Mouse (Mus musculus) left cerebral cortex, postnatal 25 days (tissue): ENCODE results near the gene Mthfd1l. TPM values are rescaled to one million over a fixed set of nuclear protein-coding genes. Genes with fewer than 3 reads are reported as not detected.

Experiments used
- DNase-seq, 2 experiments: peaks; one replicate each; pipeline ENCODE4 v3.0.0; 2022; ENCODE audit warnings: low spot score in 2 of 2, mixed read lengths in 1 of 2
- intact Hi-C: fragments of 180-260 bp; cut with DNase I; formaldehyde crosslinking; loops from one replicate; pipeline ENCODE4 v1.15.1; 2025
- total RNA-seq, 2 experiments: library from RNA; stranded (reverse); gene quantifications; 2 replicates each; pipeline ENCODE4 v1.2.3; 2021

The Mthfd1l gene
- total RNA-seq, 2 experiments from 2014 or later = 9.2 to 11.2 TPM

- intact Hi-C loops = no loop called here
- no peak for DNase-seq
These were observed 60.8 kb downstream of the Mthfd1l start for GRCm38 (mm10) chr10:4033761-4034160.

- no peak for DNase-seq
- intact Hi-C loops = loop anchor here (2.0 kb wide), 1 partner anchor 296 kb away; no protein-coding TSS in a partner anchor
These were observed 63.6 kb downstream of the Mthfd1l start for GRCm38 (mm10) chr10:4036476-4036875.

- intact Hi-C loops = loop anchor here (2.0 kb wide), 1 partner anchor 296 kb away; no protein-coding TSS in a partner anchor
These were observed 64.1 kb downstream of the Mthfd1l start for GRCm38 (mm10) chr10:4037066-4037465.

GRCm38 (mm10) chr10:4038576-4038975 is 65.7 kb downstream of the Mthfd1l start:
- no peak for DNase-seq
- intact Hi-C loops = no loop called here

More at GRCm38 (mm10) chr10:4037066-4037465, 64.1 kb downstream of the Mthfd1l start:
- peak; percentile 9 to 33 for DNase-seq

GRCm38 (mm10) chr10:4041691-4042090 is 68.8 kb downstream of the Mthfd1l start:
- intact Hi-C loops = no loop called here
- DNase-seq = peak; percentile 36 to 44

GRCm38 (mm10) chr10:4044421-4044820 is 71.5 kb downstream of the Mthfd1l start:
- DNase-seq = no peak
- intact Hi-C loops = no loop called here

- DNase-seq = no peak
- intact Hi-C loops = no loop called here
These were observed 73.6 kb downstream of the Mthfd1l start for GRCm38 (mm10) chr10:4046496-4046895.

GRCm38 (mm10) chr10:4047666-4048065 is 74.7 kb downstream of the Mthfd1l start:
- intact Hi-C loops = no loop called here
- DNase-seq = no peak

GRCm38 (mm10) chr10:4050236-4050635 is 77.3 kb downstream of the Mthfd1l start:
- intact Hi-C loops = no loop called here
- no peak for DNase-seq

- no peak for DNase-seq
- intact Hi-C loops = no loop called here
These were observed 79.8 kb downstream of the Mthfd1l start for GRCm38 (mm10) chr10:4052711-4053110.

- peak in 1 of 2 experiments; percentile 6 for DNase-seq
- intact Hi-C loops = no loop called here
These were observed 80.6 kb downstream of the Mthfd1l start for GRCm38 (mm10) chr10:4053278-4054061.

- DNase-seq = no peak
- intact Hi-C loops = no loop called here
These were observed 81.7 kb downstream of the Mthfd1l start for GRCm38 (mm10) chr10:4054589-4054988.

- DNase-seq = no peak
- intact Hi-C loops = no loop called here
These were observed 84.5 kb downstream of the Mthfd1l start for GRCm38 (mm10) chr10:4057397-4057796.

- intact Hi-C loops = no loop called here
- DNase-seq = no peak
These were observed 84.9 kb downstream of the Mthfd1l start for GRCm38 (mm10) chr10:4057832-4058231.

GRCm38 (mm10) chr10:4061071-4061987 is 88.4 kb downstream of the Mthfd1l start:
- DNase-seq = no peak
- intact Hi-C loops = no loop called here

- intact Hi-C loops = no loop called here
- DNase-seq = no peak
These were observed 90.6 kb downstream of the Mthfd1l start for GRCm38 (mm10) chr10:4063537-4063936.

- no peak for DNase-seq
- intact Hi-C loops = no loop called here
These were observed 92.6 kb downstream of the Mthfd1l start for GRCm38 (mm10) chr10:4065295-4066084.

GRCm38 (mm10) chr10:4069258-4069826 is 96.4 kb downstream of the Mthfd1l start:
- intact Hi-C loops = no loop called here
- no peak for DNase-seq

GRCm38 (mm10) chr10:4070061-4070460 is 97.1 kb downstream of the Mthfd1l start:
- DNase-seq = no peak
- intact Hi-C loops = no loop called here
